Mouse (Mus musculus) myocyte (in vitro differentiated cells): ENCODE measurements around the gene Strbp.

Experiments
- MYOG ChIP-seq, 3 experiments: IDR thresholded peaks; one replicate each; pipeline ENCODE4 v1.6.1; 2011; ENCODE audit warnings: control low read depth in 2 of 3, low read depth in 2 of 3, mild to moderate bottlenecking in 2 of 3; ENCODE audit not compliant: insufficient read length in 2 of 3, control insufficient read depth in 1 of 3, insufficient read depth in 1 of 3
- POLR2AphosphoS2 ChIP-seq: IDR thresholded peaks from one replicate; pipeline ENCODE4 v1.6.1; 2011; ENCODE audit warnings: low read depth, control low read depth; ENCODE audit not compliant: insufficient read length
- USF1 ChIP-seq: IDR thresholded peaks from one replicate; pipeline ENCODE4 v1.6.1; 2011; ENCODE audit warnings: low read depth, mild to moderate bottlenecking, control low read depth, moderate library complexity

DNA sequence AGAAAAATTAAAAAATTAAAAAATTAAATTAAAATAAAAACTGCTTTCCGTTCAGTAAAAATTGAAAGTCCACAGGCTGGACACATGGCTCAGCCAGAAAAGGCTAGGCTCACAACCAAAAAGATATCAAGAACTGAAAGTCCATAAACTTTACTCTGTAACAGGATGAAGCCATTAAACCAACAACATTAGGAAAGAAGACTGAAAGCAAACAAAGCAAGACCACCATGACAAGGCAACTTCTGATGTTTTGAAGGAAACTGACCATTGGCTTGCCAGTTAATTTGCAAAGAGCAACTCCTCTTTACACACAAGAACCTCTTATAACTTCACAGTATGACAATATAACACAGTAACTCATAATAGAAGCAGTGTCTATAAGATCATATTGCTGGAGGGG, 54.7 kb downstream of the Strbp start:
- no peak for TF ChIP-seq MYOG (IDR thresholded peaks at IDR 0.05; ENCODE audit: control insufficient read depth in 1 of 3, insufficient read depth in 1 of 3, insufficient read length in 2 of 3, low read depth in 2 of 3)
- no peak for TF ChIP-seq POLR2AphosphoS2
- TF ChIP-seq USF1 = no peak
